Mouse (Mus musculus): Measurements from ENCODE around the gene Efcc1. TPM values are rescaled to one million over a fixed set of nuclear protein-coding genes. Genes with fewer than 3 reads are reported as not detected.

Efcc1 gene
- polyA plus RNA-seq, 1 experiment from 2014 or later = 6.2 TPM

DNA sequence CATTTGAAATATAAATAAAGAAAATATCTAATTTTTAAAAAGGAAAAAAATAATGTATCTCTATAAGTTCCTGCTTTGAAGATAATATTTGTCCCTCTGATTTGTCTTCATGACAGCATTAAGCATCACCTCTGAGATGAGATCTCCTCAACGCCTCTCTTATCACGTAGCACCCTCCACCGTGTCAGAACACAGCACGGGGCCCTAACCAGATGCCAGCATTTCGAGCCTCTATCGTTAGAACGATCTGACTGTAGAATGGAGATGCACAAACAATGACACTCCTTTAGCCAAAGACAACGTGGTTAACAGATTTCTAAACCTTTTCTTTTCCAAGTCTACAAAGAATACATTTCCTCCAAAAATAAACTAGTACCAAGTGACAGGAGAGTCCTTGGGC lies 53.4 kb downstream of the Efcc1 start:
- no peak overlapping the region for H3K9ac ChIP-seq

GRCm38 (mm10) chr6:87786621-87787020 lies 56.0 kb downstream of the Efcc1 start:
- H3K27me3 ChIP-seq = no peaks in the 10 kb centered on the region
- H3K9me3 ChIP-seq = no peaks in the 10 kb centered on the region
- H3K9ac ChIP-seq = no peak overlapping the region
- no peak overlapping the region for H3K4me3 ChIP-seq
- ATAC-seq (ENCODE audit: low FRiP score) = no peak
- H3K36me3 ChIP-seq = peaks cover 9% of the 10 kb centered on the region
- 86% methylated on average over 5 of the region's 5 CpGs for WGBS
- no peak overlapping the region for H3K4me2 ChIP-seq
- peaks cover 11% of the 10 kb centered on the region for H3K4me1 ChIP-seq (replicated peaks)
- H3K27ac ChIP-seq = no peak overlapping the region

More for the DNA sequence above, 53.4 kb downstream of the Efcc1 start:
- H3K27me3 ChIP-seq = no peaks in the 10 kb centered on the region
- H3K36me3 ChIP-seq = no peaks in the 10 kb centered on the region
- H3K4me2 ChIP-seq = no peak overlapping the region
- H3K9me3 ChIP-seq = no peaks in the 10 kb centered on the region
- WGBS = 80% methylated on average over 8 of the region's 8 CpGs
- no peak for ATAC-seq (ENCODE audit: low FRiP score)
- no peak overlapping the region for H3K27ac ChIP-seq
- H3K4me3 ChIP-seq = no peak overlapping the region
- peaks cover 3% of the 10 kb centered on the region for H3K4me1 ChIP-seq (replicated peaks)

DNA sequence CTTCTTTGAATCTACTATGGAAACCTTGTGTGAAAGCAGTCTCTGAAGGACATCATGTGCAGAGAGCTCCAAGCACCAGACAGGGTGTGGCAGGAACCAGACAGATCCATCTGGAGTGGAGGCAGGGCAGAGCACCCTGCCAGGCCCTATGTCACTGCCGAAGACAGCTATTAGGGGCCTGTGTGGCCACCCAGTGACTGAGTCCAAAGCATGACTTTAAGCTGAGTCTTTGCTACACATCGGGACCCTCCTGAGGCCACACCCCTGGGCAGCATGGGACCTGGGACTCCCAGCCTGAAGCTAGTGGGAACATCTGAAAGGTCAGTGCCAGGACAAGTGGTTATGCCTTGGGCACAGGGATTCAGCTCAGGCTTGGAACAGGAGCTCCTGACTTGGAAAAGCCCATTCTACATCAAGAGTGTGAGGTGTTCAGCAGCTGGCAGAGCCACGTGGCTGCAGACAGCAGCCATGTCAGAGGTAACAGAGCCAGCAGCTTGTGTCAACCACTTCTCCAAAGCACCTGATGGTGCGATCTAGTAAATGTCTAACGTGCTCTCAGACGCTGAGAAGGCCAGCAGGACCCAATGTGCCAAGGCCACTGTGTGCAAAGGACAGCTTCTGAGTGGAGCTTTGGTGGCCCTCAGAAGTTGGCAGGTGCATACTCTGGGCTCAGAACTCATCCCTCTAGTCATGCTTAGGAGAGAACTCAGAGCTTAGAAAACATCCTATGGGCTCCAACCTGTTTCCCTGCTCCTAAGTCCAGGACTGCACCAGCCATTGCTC lies 56.6 kb downstream of the Efcc1 start:
- Histone ChIP-seq H3K4me2 (no peak overlapping the region), H3K9me3 (no peaks in the 10 kb centered on the region), H3K4me3 (no peak overlapping the region), H3K9ac (no peak overlapping the region), H3K36me3 (peaks cover 15% of the 10 kb centered on the region), H3K4me1 (replicated peaks) (peaks cover 11% of the 10 kb centered on the region), H3K27ac (no peak overlapping the region), H3K27me3 (no peaks in the 10 kb centered on the region)
- ATAC-seq (ENCODE audit: low FRiP score) = no peak
- WGBS = 84% methylated on average over 6 of the region's 6 CpGs

GRCm38 (mm10) chr6:87788266-87788895 lies 57.7 kb downstream of the Efcc1 start:
- Histone ChIP-seq H3K27me3 (no peaks in the 10 kb centered on the region), H3K4me3 (no peak overlapping the region), H3K27ac (no peak overlapping the region), H3K4me1 (replicated peaks) (peaks cover 11% of the 10 kb centered on the region), H3K4me2 (no peak overlapping the region), H3K36me3 (peaks cover 25% of the 10 kb centered on the region), H3K9ac (no peak overlapping the region), H3K9me3 (no peaks in the 10 kb centered on the region)
- WGBS = 94% methylated on average over 9 of the region's 9 CpGs
- ATAC-seq (ENCODE audit: low FRiP score) = no peak

DNA sequence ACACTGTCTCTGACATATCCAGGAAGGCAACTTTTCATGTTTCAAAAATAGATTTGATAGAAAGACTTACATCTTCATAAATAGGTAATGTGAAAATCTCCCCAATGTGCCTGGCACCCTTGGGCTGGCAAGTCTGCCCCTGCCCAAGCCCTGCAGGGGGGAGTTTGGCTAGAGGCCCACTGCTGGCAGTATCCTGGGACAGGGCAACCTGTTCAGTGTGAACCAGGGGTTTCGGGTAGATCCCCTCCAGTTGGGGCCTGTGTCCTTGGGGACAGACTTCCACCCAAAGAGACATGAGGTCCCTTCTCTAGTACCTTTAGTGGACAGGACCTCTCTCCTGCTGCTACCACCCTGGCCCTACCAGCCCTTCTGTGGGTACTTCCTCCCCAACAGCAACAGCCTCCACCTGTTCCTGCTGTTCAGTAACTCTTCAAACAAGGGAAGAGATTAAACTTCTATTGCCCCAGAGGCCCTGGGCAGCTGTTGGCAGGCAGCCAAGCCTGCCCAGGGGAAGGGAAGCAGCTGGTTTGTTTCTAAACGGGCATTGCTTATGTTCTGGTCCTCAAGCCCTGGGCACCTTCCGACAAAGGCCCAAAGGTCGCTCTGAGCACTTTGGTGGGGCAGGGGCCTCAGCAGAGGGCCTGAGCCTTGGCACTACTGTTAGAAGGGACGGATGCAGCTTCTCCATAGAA lies 58.4 kb downstream of the Efcc1 start:
- Histone ChIP-seq H3K27ac (0 out of 2 replicates have a peak overlapping the region, but pooled peaks have one; percentile 40), H3K4me2 (no peak overlapping the region), H3K9ac (peak overlapping the region; percentile 35; the same call in 1 of the 2 replicates), H3K9me3 (no peaks in the 10 kb centered on the region), H3K4me1 (replicated peaks) (peaks cover 11% of the 10 kb centered on the region), H3K4me3 (no peak overlapping the region), H3K27me3 (no peaks in the 10 kb centered on the region), H3K36me3 (peaks cover 31% of the 10 kb centered on the region)
- no peak for ATAC-seq (ENCODE audit: low FRiP score)
- 47% methylated on average over 5 of the region's 5 CpGs for WGBS

DNA sequence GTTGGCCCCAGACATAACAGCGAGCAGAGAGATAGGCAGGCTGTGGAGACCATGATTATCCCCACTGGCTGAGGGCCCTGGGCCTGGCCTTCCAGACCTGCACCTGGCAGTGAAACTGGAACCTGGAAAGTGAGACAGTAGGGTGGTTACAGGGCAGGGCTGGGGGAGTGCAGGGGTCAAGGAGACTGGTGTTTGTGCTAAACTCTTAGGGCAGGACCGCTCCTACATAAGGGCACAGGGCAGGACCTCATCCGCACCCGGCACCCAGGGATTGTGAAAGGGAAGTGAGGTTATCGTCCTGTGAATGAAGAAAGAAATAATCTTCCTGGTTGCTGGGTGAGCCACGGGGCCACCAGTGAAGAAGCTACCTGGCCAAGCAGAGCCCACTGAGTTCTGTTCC lies 59.1 kb downstream of the Efcc1 start:
- Histone ChIP-seq H3K4me3 (no peak overlapping the region), H3K4me1 (replicated peaks) (peaks cover 11% of the 10 kb centered on the region), H3K4me2 (no peak overlapping the region), H3K9me3 (no peaks in the 10 kb centered on the region), H3K27me3 (no peaks in the 10 kb centered on the region), H3K36me3 (peaks cover 36% of the 10 kb centered on the region), H3K9ac (peak overlapping the region; percentile 35; the same call in 1 of the 2 replicates), H3K27ac (no peak overlapping the region)
- no peak for ATAC-seq (ENCODE audit: low FRiP score)
- 96% methylated on average over 6 of the region's 6 CpGs for WGBS

GRCm38 (mm10) chr6:87790779-87791480 lies 60.3 kb downstream of the Efcc1 start:
- ATAC-seq (ENCODE audit: low FRiP score) = no peak
- H3K9me3 ChIP-seq = no peaks in the 10 kb centered on the region
- H3K27me3 ChIP-seq = no peaks in the 10 kb centered on the region
- H3K27ac ChIP-seq = no peak overlapping the region
- H3K9ac ChIP-seq = no peak overlapping the region
- H3K4me3 ChIP-seq = no peak overlapping the region
- H3K36me3 ChIP-seq = peaks cover 36% of the 10 kb centered on the region
- WGBS = 82% methylated on average over 7 of the region's 7 CpGs
- H3K4me1 ChIP-seq (replicated peaks) = peaks cover 11% of the 10 kb centered on the region
- H3K4me2 ChIP-seq = no peak overlapping the region

DNA sequence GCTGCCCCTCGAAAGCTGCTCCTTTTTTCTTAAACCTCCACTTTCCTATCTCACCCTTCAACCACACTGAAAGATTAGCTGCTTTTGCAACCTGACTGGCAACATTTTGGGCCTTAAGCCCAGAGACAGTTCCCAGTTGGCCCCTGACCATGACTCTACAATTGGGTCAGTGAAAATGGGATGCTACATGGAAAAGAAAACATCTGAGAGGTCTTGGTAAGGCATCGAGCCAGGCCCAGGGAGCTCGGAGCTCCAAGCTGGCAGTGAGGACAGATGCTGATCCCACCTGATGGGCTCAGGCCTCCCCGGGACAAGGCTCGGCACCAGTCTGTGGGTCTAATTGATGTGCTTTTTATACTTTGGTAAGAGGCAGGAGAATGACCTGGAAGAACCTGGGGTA lies 61.2 kb downstream of the Efcc1 start:
- no peaks in the 10 kb centered on the region for H3K9me3 ChIP-seq
- H3K36me3 ChIP-seq = peaks cover 36% of the 10 kb centered on the region
- no peak overlapping the region for H3K9ac ChIP-seq
- H3K4me1 ChIP-seq (replicated peaks) = peaks cover 11% of the 10 kb centered on the region
- no peaks in the 10 kb centered on the region for H3K27me3 ChIP-seq
- WGBS = 93% methylated on average over 5 of the region's 5 CpGs
- H3K4me3 ChIP-seq = no peak overlapping the region
- no peak for ATAC-seq (ENCODE audit: low FRiP score)
- H3K27ac ChIP-seq = no peak overlapping the region
- no peak overlapping the region for H3K4me2 ChIP-seq

DNA sequence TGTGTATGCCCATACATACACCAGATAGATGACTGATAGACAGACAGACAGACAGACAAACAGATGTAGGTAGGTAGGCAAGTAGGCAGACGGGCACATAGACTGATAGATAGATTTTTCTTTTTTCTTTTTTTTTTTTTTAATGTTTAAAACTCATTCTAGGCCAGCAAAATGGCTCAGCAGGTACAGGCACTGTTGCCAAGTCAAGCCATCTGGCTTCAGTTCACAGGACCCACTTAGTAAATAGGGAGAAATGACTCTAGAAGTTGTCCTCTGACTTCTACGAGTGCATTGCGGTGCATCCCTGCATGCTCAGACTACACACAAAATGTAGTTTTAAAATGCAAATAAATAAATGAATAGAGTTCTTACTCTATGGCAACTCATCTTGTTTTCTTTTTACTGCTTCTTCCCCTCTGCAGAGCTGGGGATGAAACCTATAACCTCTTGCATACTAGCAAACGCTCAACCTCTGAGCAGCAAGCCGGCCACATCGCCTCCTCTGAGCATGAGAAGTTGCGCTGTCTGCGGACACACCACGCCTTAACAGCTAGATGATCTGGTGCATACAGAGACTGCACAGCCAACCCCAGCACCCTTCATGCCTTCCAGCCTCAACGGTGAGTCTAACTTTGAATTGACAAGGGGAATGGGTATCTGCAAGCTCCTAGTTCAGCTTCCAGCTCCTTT lies 63.3 kb downstream of the Efcc1 start:
- no peaks in the 10 kb centered on the region for H3K27me3 ChIP-seq
- peaks cover 36% of the 10 kb centered on the region for H3K36me3 ChIP-seq
- peaks cover 9% of the 10 kb centered on the region for H3K4me1 ChIP-seq (replicated peaks)
- no peak for ATAC-seq (ENCODE audit: low FRiP score)
- no peak overlapping the region for H3K9ac ChIP-seq
- H3K9me3 ChIP-seq = no peaks in the 10 kb centered on the region
- 94% methylated on average over 10 of the region's 10 CpGs for WGBS
- H3K27ac ChIP-seq = no peak overlapping the region
- no peak overlapping the region for H3K4me3 ChIP-seq
- H3K4me2 ChIP-seq = no peak overlapping the region

DNA sequence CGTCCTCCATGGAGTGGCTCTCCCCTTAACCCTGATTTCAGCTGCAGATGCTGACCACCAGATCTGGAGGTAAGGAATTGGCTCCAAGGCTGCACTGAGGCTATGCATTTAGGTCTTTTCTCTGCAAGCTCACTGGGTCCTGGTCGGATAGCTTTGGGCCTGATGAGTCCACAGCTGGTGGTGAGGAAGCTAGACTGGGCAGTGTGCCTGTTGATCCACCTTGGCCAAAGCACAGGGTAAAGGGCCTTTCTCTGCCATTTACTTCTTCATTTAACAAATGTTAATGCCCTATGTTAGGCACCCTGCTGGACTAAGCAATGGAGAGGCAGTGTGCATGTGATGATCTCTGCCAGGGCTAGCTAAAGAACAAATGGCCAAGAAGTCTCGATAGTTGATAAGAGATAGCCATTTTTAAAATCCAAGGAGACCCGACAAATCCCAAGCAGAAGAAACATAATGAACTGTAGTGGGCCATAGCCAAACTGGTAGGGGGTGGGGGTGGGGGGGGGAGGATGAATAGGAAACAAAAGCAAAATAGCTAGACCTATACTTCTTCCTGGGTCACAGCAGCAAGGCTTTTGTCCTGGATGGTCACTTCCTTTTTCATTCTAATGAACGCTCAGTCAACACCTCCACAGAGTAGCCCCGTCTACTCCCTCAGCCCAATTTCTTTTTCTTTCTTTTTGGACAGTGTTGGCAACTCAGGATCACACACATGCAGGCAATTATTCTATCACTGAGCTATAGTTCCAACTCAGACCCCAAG lies 64.9 kb downstream of the Efcc1 start:
- Histone ChIP-seq H3K27me3 (no peaks in the 10 kb centered on the region), H3K4me2 (no peak overlapping the region), H3K4me3 (no peak overlapping the region), H3K9me3 (no peaks in the 10 kb centered on the region), H3K9ac (no peak overlapping the region), H3K4me1 (replicated peaks) (no peaks in the 10 kb centered on the region), H3K27ac (no peak overlapping the region), H3K36me3 (peaks cover 35% of the 10 kb centered on the region)
- 55% methylated on average over 6 of the region's 6 CpGs for WGBS
- ATAC-seq (ENCODE audit: low FRiP score) = no peak

DNA sequence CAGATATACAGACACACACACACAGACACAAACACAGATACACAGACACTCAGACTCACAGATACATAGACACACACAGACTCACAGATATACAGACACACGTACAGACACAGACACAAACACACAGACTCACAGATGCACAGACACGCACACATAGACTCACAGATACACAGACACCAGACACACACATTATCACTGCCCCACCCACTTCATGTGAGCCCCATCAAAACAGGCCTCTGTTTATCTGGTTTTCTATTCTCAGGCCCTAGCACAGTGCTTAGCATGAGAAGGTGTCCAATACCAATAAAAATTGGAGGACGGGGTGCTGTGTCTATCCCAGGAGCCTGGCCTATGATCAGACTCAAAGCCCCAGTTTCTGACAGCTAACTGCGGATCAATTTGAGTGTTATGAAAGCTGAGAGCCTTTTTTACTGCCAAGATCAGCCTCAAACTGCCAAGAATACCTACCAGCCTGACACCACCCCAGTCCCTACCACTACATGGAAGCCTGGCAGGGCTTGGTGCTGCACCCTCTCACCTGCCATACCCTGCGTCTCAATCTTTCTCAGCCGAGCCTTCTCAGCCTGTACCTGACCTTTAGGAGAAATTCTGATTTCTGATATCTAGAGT lies 65.7 kb downstream of the Efcc1 start:
- H3K9ac ChIP-seq = no peak overlapping the region
- H3K4me1 ChIP-seq (replicated peaks) = no peaks in the 10 kb centered on the region
- H3K27me3 ChIP-seq = no peaks in the 10 kb centered on the region
- WGBS = 89% methylated on average over 6 of the region's 6 CpGs
- H3K9me3 ChIP-seq = no peaks in the 10 kb centered on the region
- H3K4me2 ChIP-seq = no peak overlapping the region
- no peak overlapping the region for H3K27ac ChIP-seq
- peaks cover 27% of the 10 kb centered on the region for H3K36me3 ChIP-seq
- no peak for ATAC-seq (ENCODE audit: low FRiP score)
- H3K4me3 ChIP-seq = no peak overlapping the region
